Mouse (Mus musculus) heart, postnatal 0 days (tissue): ENCODE measurements around the gene Ifi27l2b. TPM values are rescaled to one million over a fixed set of nuclear protein-coding genes. Genes with fewer than 3 reads are reported as not detected.

Source experiments
- ATAC-seq: fragments of 200-750 bp; cut with Nextera tagmentation; 2 replicates; pipeline ENCODE4 v1.8.0; 2017; ENCODE audit warnings: low read depth, moderate number of reproducible peaks, moderate library complexity; ENCODE audit not compliant: insufficient read depth
- DNase-seq: peaks from one replicate; pipeline ENCODE4 v3.0.0-alpha.2; 2016; ENCODE audit warnings: low spot score
- H3K27ac ChIP-seq: fragments of 300-500 bp; sonication (generic); 2 replicates; pipeline ENCODE4 v1.5.1; 2014; ENCODE audit warnings: low read depth, mild to moderate bottlenecking
- H3K27me3 ChIP-seq: fragments of 300-500 bp; sonication (generic); 2 replicates; pipeline ENCODE4 v1.6.1; 2014; ENCODE audit warnings: low read length, mixed read lengths; ENCODE audit not compliant: control insufficient read depth, insufficient read depth
- H3K36me3 ChIP-seq: fragments of 300-500 bp; sonication (generic); replicated peaks from 2 replicates; pipeline ENCODE4 v1.6.1; 2014; ENCODE audit warnings: low read length, mixed read lengths; ENCODE audit not compliant: control insufficient read depth, insufficient read depth
- H3K4me1 ChIP-seq: fragments of 300-500 bp; sonication (generic); 2 replicates; pipeline ENCODE4 v1.6.1; 2014; ENCODE audit warnings: antibody characterized with exemption; ENCODE audit not compliant: control insufficient read depth, insufficient read depth
- H3K4me2 ChIP-seq: fragments of 300-500 bp; sonication (generic); 2 replicates; pipeline ENCODE4 v1.6.1; 2014; ENCODE audit warnings: low read depth, mild to moderate bottlenecking, low read length, moderate library complexity
- H3K4me3 ChIP-seq: fragments of 300-500 bp; sonication (generic); 2 replicates; pipeline ENCODE4 v1.5.1; 2014; ENCODE audit warnings: low read depth, low read length
- H3K9ac ChIP-seq: fragments of 300-500 bp; sonication (generic); replicated peaks from 2 replicates; pipeline ENCODE4 v1.6.1; 2014; ENCODE audit warnings: low read depth, low read length, mixed read lengths
- H3K9me3 ChIP-seq: fragments of 300-500 bp; sonication (generic); replicated peaks from 2 replicates; pipeline ENCODE4 v1.6.1; 2016; ENCODE audit warnings: low read length; ENCODE audit not compliant: control insufficient read depth
- CTCF ChIP-seq: IDR thresholded peaks from 2 replicates; pipeline ENCODE4 v1.5.1; 2016; ENCODE audit warnings: antibody characterized with exemption, control low read depth, low read depth
- EP300 ChIP-seq: IDR thresholded peaks from 2 replicates; pipeline ENCODE4 v1.6.1; 2016; ENCODE audit warnings: antibody characterized with exemption, low read depth
- WGBS: fragments of 180-500 bp; shearing (Covaris S2); extraction: QIAGEN DNeasy Blood & Tissue Kit; methylation state at CpG from one replicate; pipeline ENCODE4 v1.1.7; 2014; 5-methylcytosine and 5-hydroxymethylcytosine counted together
- polyA plus RNA-seq: library from polyadenylated mRNA; unstranded; fragments of >200 nt; fragmentation: Nextera tagmentation; extraction: Ambion mirVana; gene quantifications from 2 replicates; pipeline ENCODE4 v1.2.1, GENCODE M21; 2015
- total RNA-seq: library from RNA; depleted of rRNA; stranded (reverse); fragments of >200 nt; gene quantifications from 2 replicates; pipeline ENCODE4 v1.2.3, GENCODE M21; 2014; ENCODE audit warnings: low replicate concordance

Ifi27l2b gene
- total and polyA plus RNA-seq, 2 experiments from 2014 or later = 0.63 TPM; not detected in 1

DNA sequence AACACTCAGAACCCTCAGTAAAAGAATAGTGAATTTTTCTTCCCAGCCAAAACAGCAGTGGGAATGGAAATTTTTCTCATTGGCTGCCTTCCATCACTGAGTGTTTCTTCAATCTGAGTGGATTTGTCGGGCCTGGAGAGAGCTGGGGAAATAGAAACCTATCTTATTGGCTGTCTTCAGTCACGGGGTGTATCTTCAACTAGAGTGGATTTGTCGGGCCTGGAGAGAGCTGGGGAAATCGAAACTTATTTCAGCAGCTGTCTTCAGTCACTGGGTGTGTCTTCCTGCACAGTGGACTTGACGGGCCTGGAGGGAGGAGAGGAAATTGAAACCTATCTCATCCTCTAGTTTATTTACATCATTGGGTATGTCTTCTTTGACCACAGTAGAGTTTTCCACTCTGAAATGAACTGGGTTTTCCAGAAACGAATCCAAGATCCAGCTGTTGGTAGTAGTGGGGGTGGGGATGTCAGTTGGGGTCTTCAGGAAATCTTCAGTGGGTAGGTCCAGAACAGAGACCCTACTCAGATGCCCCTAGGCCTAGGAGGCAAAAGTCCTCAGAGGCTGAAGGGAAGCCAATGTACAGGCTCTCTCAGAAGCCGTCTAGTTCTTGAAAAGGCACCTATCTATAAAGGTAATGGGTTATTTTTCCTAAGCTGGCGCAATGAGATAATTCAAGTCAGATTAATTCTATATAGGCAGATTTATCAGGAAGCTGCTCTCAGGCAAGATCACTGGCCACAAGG is 22.9 kb downstream of the Ifi27l2b start, which contains the start of gene Ifi27:
TSS of gene Ifi27 (plus strand) at position 226 of the 746 bp plus-strand sequence.
- peak; percentile 95 for ATAC-seq
- peak within 1 kb of the TSS; percentile 26 for H3K4me3 ChIP-seq
- peak within 1 kb of the TSS; percentile 42 for H3K4me2 ChIP-seq
- DNase-seq = peak; percentile 85
- H3K27ac ChIP-seq = peak within 1 kb of the TSS; percentile 86
- no peaks in the 10 kb centered on the region for H3K27me3 ChIP-seq
- no peaks in the 10 kb centered on the region for H3K36me3 ChIP-seq
- TF ChIP-seq CTCF (no peak), EP300 (no peak)
- 38% methylated on average over 8 of the region's 8 CpGs for WGBS
- 0 out of 2 replicates have a peak, but pooled peaks cover 5% of the 10 kb centered on the region for H3K4me1 ChIP-seq
- no peak within 1 kb of the TSS for H3K9ac ChIP-seq
- no peaks in the 10 kb centered on the region for H3K9me3 ChIP-seq

DNA sequence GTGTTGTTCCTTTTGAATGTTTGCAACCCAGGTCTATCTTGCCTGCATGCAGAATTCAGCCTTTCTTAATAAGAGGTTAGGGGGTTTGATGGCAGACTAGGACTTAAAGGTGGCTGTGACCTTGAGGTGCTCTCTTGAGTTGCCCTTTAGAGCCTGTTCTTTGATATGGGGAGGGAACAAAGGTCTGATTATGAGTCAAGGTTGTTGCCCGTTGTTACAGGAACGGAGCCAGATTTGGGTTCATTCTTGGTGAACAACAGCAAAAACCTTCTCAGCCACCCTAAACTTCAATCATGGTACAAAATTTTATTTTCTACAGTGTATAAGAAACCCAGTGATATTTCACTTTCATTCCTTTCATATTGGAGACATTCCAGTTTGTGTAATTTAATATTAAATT is 23.6 kb downstream of the Ifi27l2b start:
- H3K9ac ChIP-seq = no peak overlapping the region
- no peak for DNase-seq
- no peaks in the 10 kb centered on the region for H3K36me3 ChIP-seq
- no peak for ATAC-seq
- no peak overlapping the region for H3K4me3 ChIP-seq
- H3K27me3 ChIP-seq = no peaks in the 10 kb centered on the region
- no peak for TF ChIP-seq CTCF
- TF ChIP-seq EP300 = no peak
- 59% methylated on average over 2 of the region's 2 CpGs for WGBS
- no peak overlapping the region for H3K4me2 ChIP-seq
- H3K27ac ChIP-seq = peak overlapping the region; percentile 69
- H3K9me3 ChIP-seq = no peaks in the 10 kb centered on the region
- 0 out of 2 replicates have a peak, but pooled peaks cover 5% of the 10 kb centered on the region for H3K4me1 ChIP-seq

DNA sequence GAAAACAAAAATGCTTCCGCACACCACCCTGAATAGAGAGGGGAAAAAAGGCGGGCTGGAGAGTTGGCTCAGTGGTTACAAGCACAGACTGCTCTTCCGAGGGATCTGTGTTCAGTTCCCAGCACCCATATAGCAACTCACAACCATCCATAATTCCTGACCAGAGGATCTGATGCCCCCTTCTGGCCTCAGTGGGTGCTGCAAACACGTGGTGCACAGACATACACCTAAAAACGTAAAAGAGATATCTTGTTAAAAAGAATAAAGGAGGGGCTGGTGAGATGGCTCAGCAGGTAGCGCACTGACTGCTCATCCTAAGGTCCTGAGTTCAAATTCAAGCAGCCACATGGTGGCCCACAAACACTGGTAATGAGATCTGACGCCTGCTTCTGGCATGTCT is 30.3 kb downstream of the Ifi27l2b start:
- Histone ChIP-seq H3K27ac (no peak overlapping the region), H3K4me3 (no peak overlapping the region), H3K9me3 (no peaks in the 10 kb centered on the region), H3K9ac (no peak overlapping the region), H3K27me3 (no peaks in the 10 kb centered on the region), H3K36me3 (peaks cover 15% of the 10 kb centered on the region), H3K4me1 (peaks cover 23% of the 10 kb centered on the region), H3K4me2 (no peak overlapping the region)
- no peak for DNase-seq
- TF ChIP-seq EP300 (no peak), CTCF (no peak)
- ATAC-seq = no peak
- whole genome bisulfite sequencing = 87% methylated on average over 7 of the region's 7 CpGs

GRCm38 (mm10) chr12:103425729-103426470 is 31.1 kb downstream of the Ifi27l2b start, which contains the start of gene Ddx24:
TSS of gene Ddx24 (minus strand) at chr12:103425830.
- 1% methylated on average over 33 of the region's 33 CpGs for WGBS
- H3K27ac ChIP-seq = peak within 1 kb of the TSS; percentile 60
- peak within 1 kb of the TSS; percentile 89 for H3K4me2 ChIP-seq
- peaks cover 15% of the 10 kb centered on the region for H3K36me3 ChIP-seq
- peak; percentile 99 for DNase-seq
- peaks cover 25% of the 10 kb centered on the region for H3K4me1 ChIP-seq
- no peaks in the 10 kb centered on the region for H3K9me3 ChIP-seq
- peak within 1 kb of the TSS; percentile 94 for H3K9ac ChIP-seq
- H3K27me3 ChIP-seq = no peaks in the 10 kb centered on the region
- TF ChIP-seq EP300 (peak; percentile 42; the same call in 1 of the 2 replicates), CTCF (peak; percentile 83)
- peak within 1 kb of the TSS; percentile 92 for H3K4me3 ChIP-seq
- ATAC-seq = peak; percentile 100

GRCm38 (mm10) chr12:103425016-103425728 is 31.9 kb downstream of the Ifi27l2b start:
- WGBS = 7% methylated on average over 33 of the region's 33 CpGs
- peak; percentile 12 for ATAC-seq
- H3K27ac ChIP-seq = peak overlapping the region; percentile 60

More at GRCm38 (mm10) chr12:103425016-103425728, 31.9 kb downstream of the Ifi27l2b start:
- Histone ChIP-seq H3K9ac (peak overlapping the region; percentile 94), H3K9me3 (no peaks in the 10 kb centered on the region), H3K27me3 (no peaks in the 10 kb centered on the region), H3K4me1 (peaks cover 25% of the 10 kb centered on the region), H3K36me3 (peaks cover 15% of the 10 kb centered on the region), H3K4me3 (peak overlapping the region; percentile 92), H3K4me2 (peak overlapping the region; percentile 89)
- DNase-seq = peak; percentile 8
- TF ChIP-seq CTCF (no peak), EP300 (no peak)
